Mouse (Mus musculus) heart, postnatal 10 days (tissue): Measurements from ENCODE around the gene Vmn1r211. TPM values are rescaled to one million over a fixed set of nuclear protein-coding genes. Genes with fewer than 3 reads are reported as not detected.
"Not testable (repeated sequence)": the region's sequence is repeated elsewhere in the genome, so short reads cannot be mapped to it uniquely, and the experiment has no call there.

ENCODE experiments used
- DNase-seq, 2 experiments: peaks; one replicate each; pipeline ENCODE4 v3.0.0; 2021
- intact Hi-C: fragments of 180-260 bp; cut with DNase I; formaldehyde crosslinking; loops from one replicate; pipeline ENCODE4 v1.15.1; 2025
- total RNA-seq, 2 experiments: library from RNA; stranded (reverse); gene quantifications; 2 replicates each; pipeline ENCODE4 v1.2.3; 2021

The Vmn1r211 gene
- total RNA-seq: not detected

DNA sequence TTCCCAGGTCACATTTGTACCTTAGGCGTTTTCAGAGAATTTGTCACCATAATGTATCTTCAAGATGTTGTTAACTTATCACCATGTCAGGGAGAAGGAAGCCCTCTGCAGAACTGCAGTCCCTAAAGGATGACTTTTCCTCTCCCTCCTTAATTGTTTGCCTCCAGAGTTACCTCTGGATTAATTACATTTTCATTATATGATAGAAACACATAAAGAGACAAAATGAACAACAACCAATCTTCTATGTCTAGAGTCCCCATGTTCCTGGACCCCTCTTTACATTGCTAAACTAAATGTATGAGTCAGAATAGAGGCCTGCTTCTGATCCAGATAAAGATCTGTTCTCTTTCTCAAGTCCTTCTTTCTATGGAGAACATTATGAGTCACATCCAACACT is at the start of gene Vmn1r211:
TSS of gene Vmn1r211 (minus strand) at position 101 of the 400 bp plus-strand sequence.
- intact Hi-C loops: no loop called here
- no peak for DNase-seq

- intact Hi-C loops: no loop called here
Observed at GRCm38 (mm10) chr13:22884105-22884504, 26.7 kb upstream of the Vmn1r211 start, which contains the start of gene Vmn1r212. Vmn1r212 (minus strand) TSS chr13:22884205.

DNA sequence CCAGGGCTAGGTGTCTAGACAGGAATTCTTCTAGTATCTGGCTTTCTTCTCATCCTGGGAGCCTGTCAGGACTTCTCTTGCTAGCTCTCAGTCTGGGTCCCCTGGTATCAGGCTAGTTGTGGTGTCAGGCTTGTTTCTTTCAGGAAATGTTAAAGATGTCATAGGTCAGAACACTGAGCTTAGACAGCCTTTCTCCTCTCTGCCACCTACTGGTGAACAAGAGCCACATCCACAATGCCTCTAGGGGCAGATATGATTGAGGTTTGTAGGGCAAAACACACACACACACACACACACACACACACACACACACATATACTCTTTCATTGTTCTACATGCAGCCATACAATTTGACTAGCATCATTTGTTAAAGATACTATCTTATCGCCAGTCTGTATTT is 21.9 kb upstream of the Vmn1r211 start:
- intact Hi-C loops: no loop called here
- no peak for DNase-seq

More at GRCm38 (mm10) chr13:22884105-22884504, 26.7 kb upstream of the Vmn1r211 start, which contains the start of gene Vmn1r212:
- DNase-seq: no peak

DNA sequence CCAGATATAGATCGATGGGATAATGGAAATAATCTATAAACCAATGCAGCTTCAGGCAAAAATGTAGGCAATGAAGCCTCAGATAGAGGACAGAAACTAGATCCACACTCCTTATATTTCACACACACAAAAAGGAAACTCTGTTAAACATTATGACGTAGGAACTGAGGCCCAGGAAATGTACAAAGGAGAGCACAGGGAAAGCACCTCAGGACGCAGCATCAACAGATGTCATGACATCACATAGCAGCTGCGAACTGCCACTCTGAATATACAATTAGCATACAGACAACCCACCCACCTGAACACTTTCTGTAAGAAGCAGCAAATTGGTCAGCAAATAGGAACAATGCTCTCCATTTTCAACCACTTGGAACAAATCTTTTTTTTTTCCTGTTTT is 2.6 kb downstream of the Vmn1r211 start:
- intact Hi-C loops: no loop called here
- DNase-seq: no peak

DNA sequence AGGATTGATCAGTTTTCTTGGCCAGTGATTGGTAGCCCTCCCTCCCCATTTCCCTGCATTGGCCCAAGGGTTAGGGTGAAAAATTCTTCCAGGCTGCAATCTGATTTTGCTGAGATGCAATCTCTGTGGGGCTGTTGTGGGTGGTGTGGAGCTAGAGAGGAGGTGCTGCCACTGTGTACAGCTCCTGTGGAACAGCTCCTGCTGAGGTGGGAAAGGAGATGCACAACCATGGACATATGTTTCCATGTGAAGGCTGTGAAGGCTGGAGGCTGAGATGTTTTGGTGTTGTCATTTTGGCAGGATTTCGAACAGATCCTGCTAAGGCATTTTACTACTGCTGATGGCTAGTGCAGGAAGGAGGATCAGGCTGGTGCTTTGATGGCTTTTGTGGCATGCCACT is 10.6 kb downstream of the Vmn1r211 start:
- no peak for DNase-seq
- intact Hi-C loops: no loop called here

- intact Hi-C loops, DNase-seq: not testable (repeated sequence)
Observed at GRCm38 (mm10) chr13:22844304-22844703, 13.1 kb downstream of the Vmn1r211 start.

DNA sequence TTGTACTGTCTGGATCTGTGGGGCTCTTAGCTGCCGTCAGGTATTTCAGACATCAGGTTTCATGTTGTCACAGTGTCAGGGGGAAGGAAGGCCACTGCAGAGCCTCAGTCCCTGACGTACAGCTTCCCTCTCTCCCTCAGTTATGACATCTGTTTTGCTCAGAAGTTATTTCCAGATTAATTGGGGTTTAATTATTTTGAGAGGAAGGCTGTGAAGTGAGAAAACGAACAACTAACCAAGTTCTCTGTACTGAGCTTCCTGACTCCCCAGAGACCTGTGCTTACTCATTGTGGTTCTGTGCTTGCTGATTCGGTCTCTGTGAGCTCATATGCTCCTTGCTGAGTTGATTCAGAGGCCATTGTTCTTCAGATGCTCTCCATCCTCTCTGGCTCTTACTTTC is 26.1 kb downstream of the Vmn1r211 start, which contains the start of gene Vmn1r210:
TSS of gene Vmn1r210 (minus strand) at position 101 of the 400 bp plus-strand sequence.
- intact Hi-C loops: no loop called here
- no peak for DNase-seq

DNA sequence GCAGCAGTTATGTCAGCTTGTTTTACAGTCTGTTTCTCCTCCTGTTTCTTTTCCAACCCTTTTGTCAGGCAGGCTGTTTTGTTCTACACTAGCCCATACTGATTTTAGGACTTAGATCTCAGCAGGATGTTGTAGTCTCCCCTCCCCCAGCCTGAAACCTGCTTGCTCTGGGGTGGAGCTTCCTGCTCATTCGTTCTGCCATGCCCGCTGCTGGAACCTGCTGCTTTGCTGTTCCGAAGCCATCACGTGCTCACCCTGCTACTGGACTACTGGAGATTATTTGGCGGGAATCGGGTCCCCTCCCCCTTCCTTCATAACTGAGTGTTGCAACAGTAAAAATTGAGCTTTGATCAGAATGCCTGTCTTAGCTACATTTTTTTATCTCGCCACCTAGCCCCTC is 28.0 kb downstream of the Vmn1r211 start:
- intact Hi-C loops, DNase-seq: not testable (repeated sequence)

GRCm38 (mm10) chr13:22821601-22822000 is 35.8 kb downstream of the Vmn1r211 start:
- DNase-seq, intact Hi-C loops: not testable (repeated sequence)

DNA sequence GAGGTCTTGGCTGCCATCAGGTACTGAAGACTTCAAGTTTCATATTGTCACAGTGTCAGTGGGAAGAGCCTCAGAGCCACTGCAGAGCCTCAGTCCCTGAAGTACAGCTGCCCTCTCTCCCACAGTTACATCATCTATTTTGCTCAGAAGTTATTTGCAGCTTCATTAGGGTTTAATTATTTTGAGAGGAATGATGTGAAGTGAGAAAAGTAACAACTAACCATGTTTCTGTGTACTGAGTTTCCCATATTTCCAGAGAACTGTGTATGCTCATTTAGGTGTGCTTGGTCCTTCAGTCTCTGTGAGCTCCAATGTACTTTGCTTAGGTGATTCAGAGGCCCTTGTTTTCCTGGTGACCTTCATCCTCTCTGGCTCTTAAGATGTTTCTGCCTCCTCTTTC is 47.8 kb downstream of the Vmn1r211 start, which contains the start of gene Vmn1r209:
TSS of gene Vmn1r209 (minus strand) at position 101 of the 400 bp plus-strand sequence.
- DNase-seq: not testable (repeated sequence)

More for the DNA sequence above, 47.8 kb downstream of the Vmn1r211 start, which contains the start of gene Vmn1r209:
- intact Hi-C loops: not testable (repeated sequence)

Other genes with a start within 250 kb of the Vmn1r211 start
- gene Vmn1r206, start 233.3 kb downstream of the Vmn1r211 start, total RNA-seq: not detected
- not detected for gene Vmn1r207-ps, start 127.9 kb downstream of the Vmn1r211 start, total RNA-seq
- not detected for gene Vmn1r208, start 80.2 kb downstream of the Vmn1r211 start, total RNA-seq
- gene Vmn1r209, start 47.9 kb downstream of the Vmn1r211 start, total RNA-seq: not detected
- not detected for gene Vmn1r210, start 26.2 kb downstream of the Vmn1r211 start, total RNA-seq
- gene Vmn1r212, start 26.6 kb upstream of the Vmn1r211 start, total RNA-seq: not detected
- gene Vmn1r213, start 150.1 kb upstream of the Vmn1r211 start, total RNA-seq: not detected
- not detected for gene Vmn1r214, start 172.9 kb upstream of the Vmn1r211 start, total RNA-seq
- not detected for gene Vmn1r215, start 210.5 kb upstream of the Vmn1r211 start, total RNA-seq